Mouse (Mus musculus) stomach, embryonic 16.5 days (tissue): ENCODE measurements around the gene Pacrg. TPM values are rescaled to one million over a fixed set of nuclear protein-coding genes. Genes with fewer than 3 reads are reported as not detected.

Experiments used
- ATAC-seq: fragments of 200-750 bp; cut with Nextera tagmentation; 2 replicates; pipeline ENCODE4 v1.8.0; 2017; ENCODE audit warnings: moderate number of reproducible peaks, moderate TSS enrichment; ENCODE audit not compliant: insufficient read depth, low FRiP score
- H3K27ac ChIP-seq: fragments of 300-500 bp; sonication (generic); 2 replicates; pipeline ENCODE4 v1.5.1; 2014; ENCODE audit warnings: low read length
- H3K27me3 ChIP-seq: fragments of 300-500 bp; sonication (generic); 2 replicates; pipeline ENCODE4 v1.6.1; 2014; ENCODE audit warnings: low read length, control low read depth, mixed read lengths; ENCODE audit not compliant: control insufficient read depth, insufficient read depth
- H3K36me3 ChIP-seq: fragments of 300-500 bp; sonication (generic); 2 replicates; pipeline ENCODE4 v1.6.1; 2014; ENCODE audit warnings: low read length; ENCODE audit not compliant: control insufficient read depth, insufficient read depth
- H3K4me1 ChIP-seq: fragments of 300-500 bp; sonication (generic); 2 replicates; pipeline ENCODE4 v1.6.1; 2014; ENCODE audit warnings: low read length, control low read depth, mixed read lengths; ENCODE audit not compliant: control insufficient read depth, insufficient read depth
- H3K4me2 ChIP-seq: fragments of 300-500 bp; sonication (generic); 2 replicates; pipeline ENCODE4 v1.6.1; 2014; ENCODE audit warnings: low read depth, low read length, mixed read lengths
- H3K4me3 ChIP-seq: fragments of 300-500 bp; sonication (generic); replicated peaks from 2 replicates; pipeline ENCODE4 v1.5.1; 2014; ENCODE audit warnings: mild to moderate bottlenecking, low read length
- H3K9ac ChIP-seq: fragments of 300-500 bp; sonication (generic); 2 replicates; pipeline ENCODE4 v1.6.1; 2014; ENCODE audit warnings: low read length
- H3K9me3 ChIP-seq: fragments of 300-500 bp; sonication (generic); replicated peaks from 2 replicates; pipeline ENCODE4 v1.6.1; 2016; ENCODE audit warnings: low read length, control low read depth; ENCODE audit not compliant: control insufficient read depth
- WGBS: fragments of 180-500 bp; shearing (Covaris S2); extraction: QIAGEN DNeasy Blood & Tissue Kit; methylation state at CpG from one replicate; pipeline ENCODE4 v1.1.7; 2014; 5-methylcytosine and 5-hydroxymethylcytosine counted together
- polyA plus RNA-seq: library from polyadenylated mRNA; unstranded; fragments of >200 nt; fragmentation: Nextera tagmentation; extraction: Ambion mirVana; gene quantifications from 2 replicates; pipeline ENCODE4 v1.2.1, GENCODE M21; 2015

The Pacrg gene
- polyA plus RNA-seq, 1 experiment from 2014 or later: 1.8 TPM

- ATAC-seq: no peak
- no peak overlapping the region for H3K27ac ChIP-seq
- no peak overlapping the region for H3K9ac ChIP-seq
- no peak overlapping the region for H3K4me3 ChIP-seq
- H3K9me3 ChIP-seq: no peaks in the 10 kb centered on the region
- no peak overlapping the region for H3K4me2 ChIP-seq
- no peaks in the 10 kb centered on the region for H3K36me3 ChIP-seq
- H3K4me1 ChIP-seq: no peaks in the 10 kb centered on the region
- WGBS: 89% methylated on average over 16 of the region's 16 CpGs
- no peaks in the 10 kb centered on the region for H3K27me3 ChIP-seq
Observed at GRCm38 (mm10) chr17:10552295-10553056, 287.6 kb downstream of the Pacrg start.

GRCm38 (mm10) chr17:10550781-10551520 lies 289.2 kb downstream of the Pacrg start:
- 73% methylated on average over 15 of the region's 15 CpGs for WGBS
- no peaks in the 10 kb centered on the region for H3K9me3 ChIP-seq

GRCm38 (mm10) chr17:10549825-10550224 lies 290.3 kb downstream of the Pacrg start:
- Histone ChIP-seq H3K4me2 (no peak overlapping the region), H3K36me3 (no peaks in the 10 kb centered on the region), H3K4me1 (no peaks in the 10 kb centered on the region), H3K27me3 (no peaks in the 10 kb centered on the region), H3K9ac (no peak overlapping the region), H3K9me3 (no peaks in the 10 kb centered on the region), H3K27ac (no peak overlapping the region), H3K4me3 (no peak overlapping the region)
- no peak for ATAC-seq
- 72% methylated on average over 3 of the region's 3 CpGs for WGBS

More at GRCm38 (mm10) chr17:10550781-10551520, 289.2 kb downstream of the Pacrg start:
- H3K27ac ChIP-seq: no peak overlapping the region
- no peak overlapping the region for H3K9ac ChIP-seq
- H3K4me1 ChIP-seq: no peaks in the 10 kb centered on the region
- no peak for ATAC-seq
- H3K27me3 ChIP-seq: no peaks in the 10 kb centered on the region
- no peak overlapping the region for H3K4me3 ChIP-seq
- H3K4me2 ChIP-seq: no peak overlapping the region
- no peaks in the 10 kb centered on the region for H3K36me3 ChIP-seq

- WGBS: 92% methylated on average over 4 of the region's 4 CpGs
- no peak for ATAC-seq
- H3K27ac ChIP-seq: no peak overlapping the region
Observed at GRCm38 (mm10) chr17:10548969-10549368, 291.1 kb downstream of the Pacrg start.

GRCm38 (mm10) chr17:10540772-10541171 lies 299.3 kb downstream of the Pacrg start:
- no peak for ATAC-seq
- Histone ChIP-seq H3K27ac (no peak overlapping the region), H3K4me2 (no peak overlapping the region), H3K36me3 (no peaks in the 10 kb centered on the region), H3K9me3 (no peaks in the 10 kb centered on the region), H3K27me3 (no peaks in the 10 kb centered on the region), H3K4me3 (no peak overlapping the region), H3K9ac (no peak overlapping the region), H3K4me1 (no peaks in the 10 kb centered on the region)
- 88% methylated on average over 2 of the region's 2 CpGs for WGBS

More at GRCm38 (mm10) chr17:10548969-10549368, 291.1 kb downstream of the Pacrg start:
- Histone ChIP-seq H3K36me3 (no peaks in the 10 kb centered on the region), H3K4me2 (no peak overlapping the region), H3K9ac (no peak overlapping the region), H3K4me1 (no peaks in the 10 kb centered on the region), H3K4me3 (no peak overlapping the region), H3K9me3 (no peaks in the 10 kb centered on the region), H3K27me3 (no peaks in the 10 kb centered on the region)

- Histone ChIP-seq H3K4me2 (no peak overlapping the region), H3K9me3 (no peaks in the 10 kb centered on the region), H3K27me3 (no peaks in the 10 kb centered on the region), H3K27ac (no peak overlapping the region), H3K4me1 (no peaks in the 10 kb centered on the region), H3K36me3 (no peaks in the 10 kb centered on the region), H3K4me3 (no peak overlapping the region), H3K9ac (no peak overlapping the region)
- WGBS: 65% methylated on average over 8 of the region's 8 CpGs
- ATAC-seq: no peak
Observed at GRCm38 (mm10) chr17:10534206-10534605, 305.9 kb downstream of the Pacrg start.

- no peaks in the 10 kb centered on the region for H3K27me3 ChIP-seq
- H3K4me1 ChIP-seq: no peaks in the 10 kb centered on the region
- WGBS: 58% methylated on average over 7 of the region's 7 CpGs
Observed at GRCm38 (mm10) chr17:10533461-10533860, 306.6 kb downstream of the Pacrg start.

GRCm38 (mm10) chr17:10531024-10531423 lies 309.1 kb downstream of the Pacrg start:
- Histone ChIP-seq H3K4me3 (no peak overlapping the region), H3K9me3 (no peaks in the 10 kb centered on the region), H3K27ac (no peak overlapping the region), H3K4me1 (no peaks in the 10 kb centered on the region), H3K4me2 (no peak overlapping the region), H3K9ac (no peak overlapping the region), H3K36me3 (no peaks in the 10 kb centered on the region), H3K27me3 (no peaks in the 10 kb centered on the region)
- no peak for ATAC-seq
- 24% methylated on average over 8 of the region's 8 CpGs for WGBS

More at GRCm38 (mm10) chr17:10533461-10533860, 306.6 kb downstream of the Pacrg start:
- no peaks in the 10 kb centered on the region for H3K9me3 ChIP-seq
- no peak overlapping the region for H3K4me3 ChIP-seq
- H3K27ac ChIP-seq: no peak overlapping the region
- no peak overlapping the region for H3K4me2 ChIP-seq
- H3K36me3 ChIP-seq: no peaks in the 10 kb centered on the region
- no peak for ATAC-seq
- no peak overlapping the region for H3K9ac ChIP-seq

- no peak overlapping the region for H3K4me2 ChIP-seq
- no peaks in the 10 kb centered on the region for H3K9me3 ChIP-seq
- no peak for ATAC-seq
- no peaks in the 10 kb centered on the region for H3K4me1 ChIP-seq
- H3K27ac ChIP-seq: no peak overlapping the region
- no peaks in the 10 kb centered on the region for H3K36me3 ChIP-seq
- no peak overlapping the region for H3K9ac ChIP-seq
- H3K4me3 ChIP-seq: no peak overlapping the region
- WGBS: 57% methylated on average over 3 of the region's 3 CpGs
- no peaks in the 10 kb centered on the region for H3K27me3 ChIP-seq
Observed at GRCm38 (mm10) chr17:10529329-10529955, 310.7 kb downstream of the Pacrg start.
